Mouse (Mus musculus): ENCODE results near the gene Gcm1. TPM values are rescaled to one million over a fixed set of nuclear protein-coding genes. Genes with fewer than 3 reads are reported as not detected.

Gcm1 gene
- total and polyA plus RNA-seq, 2 experiments from 2014 or later: 0.09 to 0.10 TPM

GRCm38 (mm10) chr9:78081835-78082234 is 30.1 kb downstream of the Gcm1 start:
- H3K36me3 ChIP-seq (ENCODE audit: insufficient read depth, low read length): peaks cover 36% of the 10 kb centered on the region
- ATAC-seq (no peak), DNase-seq (ENCODE audit: low spot score) (no peak)
- WGBS: 59% methylated on average over 7 of the region's 7 CpGs
- H3K4me3 ChIP-seq (ENCODE audit: low read length): no peak overlapping the region
- H3K9ac ChIP-seq (replicated peaks; ENCODE audit: low read length): no peak overlapping the region
- H3K4me1 ChIP-seq (ENCODE audit: insufficient read depth, low read length): no peaks in the 10 kb centered on the region
- TF ChIP-seq CTCF (IDR thresholded peaks at IDR 0.05; ENCODE audit: low read depth): no peak
- no peaks in the 10 kb centered on the region for H3K9me3 ChIP-seq (ENCODE audit: low read length)
- no peaks in the 10 kb centered on the region for H3K27me3 ChIP-seq (ENCODE audit: insufficient read depth, low read length)
- no peak overlapping the region for H3K27ac ChIP-seq
- H3K4me2 ChIP-seq (ENCODE audit: low read depth, low read length): no peak overlapping the region

GRCm38 (mm10) chr9:78084341-78084740 is 32.6 kb downstream of the Gcm1 start:
- no peak for TF ChIP-seq CTCF (IDR thresholded peaks at IDR 0.05; ENCODE audit: low read depth)
- no peak for DNase-seq (ENCODE audit: low spot score)
- Histone ChIP-seq H3K9me3 (ENCODE audit: low read length) (no peaks in the 10 kb centered on the region), H3K4me3 (ENCODE audit: low read length) (no peak overlapping the region), H3K4me2 (ENCODE audit: low read depth, low read length) (no peak overlapping the region), H3K27me3 (ENCODE audit: insufficient read depth, low read length) (no peaks in the 10 kb centered on the region), H3K36me3 (ENCODE audit: insufficient read depth, low read length) (peaks cover 45% of the 10 kb centered on the region), H3K9ac (replicated peaks; ENCODE audit: low read length) (no peak overlapping the region), H3K27ac (no peak overlapping the region), H3K4me1 (ENCODE audit: insufficient read depth, low read length) (no peaks in the 10 kb centered on the region)
- ATAC-seq: no peak
- WGBS: 95% methylated on average over 4 of the region's 4 CpGs

GRCm38 (mm10) chr9:78085722-78086287 is 34.1 kb downstream of the Gcm1 start:
- H3K27me3 ChIP-seq (ENCODE audit: insufficient read depth, low read length): no peaks in the 10 kb centered on the region
- no peak overlapping the region for H3K9ac ChIP-seq (replicated peaks; ENCODE audit: low read length)
- no peak for ATAC-seq
- no peak overlapping the region for H3K4me2 ChIP-seq (ENCODE audit: low read depth, low read length)
- no peaks in the 10 kb centered on the region for H3K4me1 ChIP-seq (ENCODE audit: insufficient read depth, low read length)
- no peak overlapping the region for H3K4me3 ChIP-seq (ENCODE audit: low read length)
- 91% methylated on average over 14 of the region's 14 CpGs for WGBS
- no peak for TF ChIP-seq CTCF (IDR thresholded peaks at IDR 0.05; ENCODE audit: low read depth)
- DNase-seq (ENCODE audit: low spot score): no peak
- peaks cover 44% of the 10 kb centered on the region for H3K36me3 ChIP-seq (ENCODE audit: insufficient read depth, low read length)
- no peaks in the 10 kb centered on the region for H3K9me3 ChIP-seq (ENCODE audit: low read length)
- H3K27ac ChIP-seq: no peak overlapping the region

GRCm38 (mm10) chr9:78087751-78088150 is 36.0 kb downstream of the Gcm1 start:
- Histone ChIP-seq H3K36me3 (ENCODE audit: insufficient read depth, low read length) (peaks cover 41% of the 10 kb centered on the region), H3K4me1 (ENCODE audit: insufficient read depth, low read length) (no peaks in the 10 kb centered on the region), H3K4me2 (ENCODE audit: low read depth, low read length) (no peak overlapping the region), H3K27ac (no peak overlapping the region), H3K27me3 (ENCODE audit: insufficient read depth, low read length) (no peaks in the 10 kb centered on the region), H3K9ac (replicated peaks; ENCODE audit: low read length) (no peak overlapping the region), H3K4me3 (ENCODE audit: low read length) (no peak overlapping the region), H3K9me3 (ENCODE audit: low read length) (no peaks in the 10 kb centered on the region)
- ATAC-seq (no peak), DNase-seq (ENCODE audit: low spot score) (no peak)
- 78% methylated on average over 9 of the region's 9 CpGs for WGBS
- TF ChIP-seq CTCF (IDR thresholded peaks at IDR 0.05; ENCODE audit: low read depth): no peak

GRCm38 (mm10) chr9:78088521-78088920 is 36.8 kb downstream of the Gcm1 start:
- ATAC-seq: peak; percentile 57; the same call in 1 of the 2 replicates
- no peak overlapping the region for H3K4me2 ChIP-seq (ENCODE audit: low read depth, low read length)
- peaks cover 45% of the 10 kb centered on the region for H3K36me3 ChIP-seq (ENCODE audit: insufficient read depth, low read length)
- 50% methylated on average over 4 of the region's 4 CpGs for WGBS
- no peaks in the 10 kb centered on the region for H3K4me1 ChIP-seq (ENCODE audit: insufficient read depth, low read length)
- H3K4me3 ChIP-seq (ENCODE audit: low read length): no peak overlapping the region
- H3K9ac ChIP-seq (replicated peaks; ENCODE audit: low read length): no peak overlapping the region
- H3K27ac ChIP-seq: no peak overlapping the region
- no peaks in the 10 kb centered on the region for H3K27me3 ChIP-seq (ENCODE audit: insufficient read depth, low read length)
- DNase-seq (ENCODE audit: low spot score): no peak
- no peaks in the 10 kb centered on the region for H3K9me3 ChIP-seq (ENCODE audit: low read length)
- no peak for TF ChIP-seq CTCF (IDR thresholded peaks at IDR 0.05; ENCODE audit: low read depth)

GRCm38 (mm10) chr9:78088971-78089370 is 37.2 kb downstream of the Gcm1 start:
- peaks cover 46% of the 10 kb centered on the region for H3K36me3 ChIP-seq (ENCODE audit: insufficient read depth, low read length)
- no peak overlapping the region for H3K9ac ChIP-seq (replicated peaks; ENCODE audit: low read length)
- DNase-seq (ENCODE audit: low spot score) (no peak), ATAC-seq (no peak)
- no peak overlapping the region for H3K27ac ChIP-seq
- H3K9me3 ChIP-seq (ENCODE audit: low read length): no peaks in the 10 kb centered on the region
- no peak for TF ChIP-seq CTCF (IDR thresholded peaks at IDR 0.05; ENCODE audit: low read depth)
- no peak overlapping the region for H3K4me2 ChIP-seq (ENCODE audit: low read depth, low read length)
- no peaks in the 10 kb centered on the region for H3K27me3 ChIP-seq (ENCODE audit: insufficient read depth, low read length)
- no peaks in the 10 kb centered on the region for H3K4me1 ChIP-seq (ENCODE audit: insufficient read depth, low read length)
- 79% methylated on average over 7 of the region's 7 CpGs for WGBS
- no peak overlapping the region for H3K4me3 ChIP-seq (ENCODE audit: low read length)

- WGBS: 66% methylated on average over 1 of the region's 1 CpGs
- Histone ChIP-seq H3K4me2 (ENCODE audit: low read depth, low read length) (no peak overlapping the region), H3K27ac (peak overlapping the region; percentile 3; the same call in 1 of the 2 replicates)
Measured at GRCm38 (mm10) chr9:78089906-78090305, 38.2 kb downstream of the Gcm1 start.

More at GRCm38 (mm10) chr9:78089906-78090305, 38.2 kb downstream of the Gcm1 start:
- no peak for TF ChIP-seq CTCF (IDR thresholded peaks at IDR 0.05; ENCODE audit: low read depth)
- Histone ChIP-seq H3K4me3 (ENCODE audit: low read length) (no peak overlapping the region), H3K4me1 (ENCODE audit: insufficient read depth, low read length) (no peaks in the 10 kb centered on the region), H3K36me3 (ENCODE audit: insufficient read depth, low read length) (peaks cover 41% of the 10 kb centered on the region), H3K9me3 (ENCODE audit: low read length) (no peaks in the 10 kb centered on the region), H3K9ac (replicated peaks; ENCODE audit: low read length) (no peak overlapping the region), H3K27me3 (ENCODE audit: insufficient read depth, low read length) (no peaks in the 10 kb centered on the region)
- DNase-seq (ENCODE audit: low spot score) (no peak), ATAC-seq (no peak)
